Mouse (Mus musculus) adipocyte (in vitro differentiated cells): ENCODE measurements around the gene Olfr575.

Source experiments
- DNase-seq: peaks from one replicate; pipeline ENCODE4 v3.0.0-alpha.2; 2016; ENCODE audit warnings: low spot score

Gene Olfr575

GRCm38 (mm10) chr7:102958593-102958992 lies at the start of gene Olfr575:
Gene Olfr575, minus strand, starts transcription at chr7:102958775.
- no peak for DNase-seq

GRCm38 (mm10) chr7:102989224-102989623 lies 30.6 kb upstream of the Olfr575 start, which contains the start of gene Olfr578:
Gene Olfr578, minus strand, starts transcription at chr7:102989324.
- no peak for DNase-seq

- no peak for DNase-seq
Measured at GRCm38 (mm10) chr7:102975843-102976242, 17.3 kb upstream of the Olfr575 start, which contains the start of gene Olfr577. Gene Olfr577, minus strand, starts transcription at chr7:102975943.

DNA sequence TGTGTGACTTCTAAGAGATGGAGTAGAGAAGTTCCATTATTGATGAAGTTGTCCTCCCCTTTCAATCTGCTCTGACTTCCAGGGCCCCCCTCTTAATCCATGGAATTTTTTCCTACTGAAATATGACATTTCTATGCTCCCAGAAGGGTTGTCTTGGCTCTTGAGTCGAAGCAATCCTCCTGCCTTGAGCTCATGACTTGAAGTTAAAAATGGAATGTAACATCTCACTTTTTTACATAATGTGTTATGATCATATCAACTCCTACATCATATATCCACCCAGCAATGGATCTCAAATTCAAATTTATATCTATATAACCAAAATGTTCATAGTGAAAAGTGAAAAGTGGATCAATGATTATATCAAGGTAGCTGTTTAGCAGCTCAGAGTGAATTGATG lies 15.8 kb upstream of the Olfr575 start:
- no peak for DNase-seq

GRCm38 (mm10) chr7:102962360-102962759 lies 3.8 kb upstream of the Olfr575 start, which contains the start of gene Olfr576:
Gene Olfr576, plus strand, starts transcription at chr7:102962660.
- DNase-seq: no peak

DNA sequence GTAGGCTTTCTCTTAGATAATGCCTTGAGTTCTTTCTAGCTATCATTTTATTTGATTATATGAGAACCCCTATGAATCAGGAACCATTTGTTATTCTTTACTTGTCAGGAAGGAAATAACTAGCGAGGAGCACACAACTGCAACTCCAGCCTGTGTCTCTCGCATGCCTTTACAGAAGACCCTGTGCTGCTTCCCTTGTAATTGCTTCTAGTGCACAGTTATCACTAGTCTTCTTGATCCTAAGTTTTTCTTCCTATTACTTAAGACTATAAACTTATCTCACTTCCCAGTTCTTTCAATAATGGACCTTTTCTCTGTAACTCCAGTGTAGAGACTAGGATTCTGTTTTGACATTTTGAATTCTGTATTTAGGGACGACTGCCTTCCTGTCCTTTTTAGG lies 438 bp downstream of the Olfr575 start:
- no peak for DNase-seq

- no peak for DNase-seq
Measured at GRCm38 (mm10) chr7:102950732-102951131, 7.8 kb downstream of the Olfr575 start.

GRCm38 (mm10) chr7:102948167-102948566 lies 10.4 kb downstream of the Olfr575 start, which contains the start of gene Olfr574:
Gene Olfr574, plus strand, starts transcription at chr7:102948467.
- no peak for DNase-seq

- no peak for DNase-seq
Measured at GRCm38 (mm10) chr7:102943417-102943816, 15.2 kb downstream of the Olfr575 start.

DNA sequence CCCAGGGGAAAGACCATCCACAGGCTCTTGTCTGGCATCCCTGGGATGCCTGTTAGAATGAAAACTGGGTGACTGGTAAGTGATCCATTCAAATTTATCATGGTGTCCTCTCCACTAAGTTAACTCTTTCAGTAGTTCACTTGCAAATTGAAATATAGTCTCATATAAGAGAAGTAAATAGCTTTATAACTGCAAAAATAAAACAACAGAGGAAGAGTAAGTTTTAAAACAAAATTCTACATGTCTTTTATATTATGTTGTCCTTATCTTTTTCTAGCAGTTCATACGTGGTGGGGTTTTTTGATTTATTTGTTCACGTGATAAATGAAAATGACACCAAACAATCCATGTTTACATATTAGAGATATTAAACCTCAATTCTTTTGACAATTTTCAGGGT lies 16.1 kb downstream of the Olfr575 start, which contains the start of gene Olfr573-ps1:
Gene Olfr573-ps1 (minus strand): TSS at position 101 of the 400 bp plus-strand sequence.
- no peak for DNase-seq

GRCm38 (mm10) chr7:102927105-102927504 lies 31.5 kb downstream of the Olfr575 start:
- DNase-seq: no peak

- no peak for DNase-seq
Measured at GRCm38 (mm10) chr7:102924109-102924508, 34.5 kb downstream of the Olfr575 start, which contains the start of gene Olfr572. Gene Olfr572, plus strand, starts transcription at chr7:102924409.

GRCm38 (mm10) chr7:102919632-102920031 lies 38.9 kb downstream of the Olfr575 start:
- peak; percentile 70 for DNase-seq

DNA sequence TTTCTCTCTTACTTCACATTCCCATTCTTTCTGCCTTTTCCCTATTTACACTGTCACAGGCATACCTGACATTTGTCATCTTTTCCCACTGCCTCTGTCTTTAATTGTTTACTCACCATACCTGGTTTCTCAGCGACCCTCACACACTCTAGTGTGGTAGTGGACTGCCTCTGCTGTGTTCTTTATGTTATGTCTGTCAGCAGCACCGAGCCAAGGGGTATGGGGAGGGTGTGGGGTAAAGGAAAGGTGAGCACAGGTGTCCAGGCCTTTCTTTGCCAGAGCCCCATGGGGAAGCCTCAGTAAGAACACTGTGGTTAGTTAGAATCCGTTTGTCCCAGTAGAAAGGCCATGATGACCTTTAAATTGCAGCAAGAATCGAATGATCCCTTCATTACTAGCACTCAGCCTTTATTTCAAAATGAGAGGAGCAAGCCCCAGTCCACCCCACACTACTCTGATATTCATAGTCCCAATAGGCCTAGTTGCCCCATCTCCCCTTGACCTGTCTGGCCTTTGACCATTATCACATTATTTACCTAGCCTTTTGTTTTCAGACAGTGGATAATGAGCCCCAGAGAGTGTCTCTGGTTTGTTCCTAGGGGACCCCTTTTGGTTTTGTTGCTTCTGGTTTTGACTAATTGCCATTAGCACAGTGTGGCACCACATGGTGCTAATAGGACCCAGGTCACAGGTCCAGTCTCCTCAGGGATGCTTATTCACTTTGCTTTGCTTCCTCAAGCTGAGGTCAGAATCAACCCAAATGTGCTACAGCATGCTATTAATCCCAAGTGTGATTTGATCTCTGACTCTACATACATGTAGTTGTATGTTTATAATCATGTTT lies 41.3 kb downstream of the Olfr575 start, which contains the start of gene Olfr571:
Gene Olfr571 (minus strand): TSS at position 505 of the 844 bp plus-strand sequence.
- DNase-seq: no peak

DNA sequence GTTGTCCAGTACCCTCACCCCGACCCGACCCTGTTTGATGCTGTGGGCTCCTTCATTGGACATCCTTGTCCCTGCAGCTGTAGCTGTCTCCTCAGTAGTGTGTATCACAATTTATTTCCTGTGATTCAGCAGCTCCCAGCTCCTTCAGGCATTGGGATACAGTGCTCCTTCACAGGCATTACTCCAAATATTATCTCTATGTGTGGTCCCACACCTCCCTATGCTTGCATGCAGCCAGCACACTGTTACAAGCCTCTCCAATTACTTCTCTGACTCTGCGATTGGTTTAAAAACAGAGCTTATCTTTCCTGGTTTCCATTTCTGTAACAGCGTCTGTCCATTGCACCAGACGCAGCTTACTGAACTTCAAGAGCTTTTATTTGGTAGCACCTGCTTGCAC lies 42.2 kb downstream of the Olfr575 start:
- no peak for DNase-seq

GRCm38 (mm10) chr7:102915261-102915660 lies 43.3 kb downstream of the Olfr575 start:
- no peak for DNase-seq
